Mouse (Mus musculus) 3T3-L1 (cell line): ENCODE data around the gene Rpl27.
"Not testable (repeated sequence)": the region's sequence is repeated elsewhere in the genome, so short reads cannot be mapped to it uniquely, and the experiment has no call there.

Source experiments
- DNase-seq: peaks from one replicate; pipeline ENCODE4 v3.0.0-alpha.2; 2015; ENCODE audit warnings: low read depth, low spot score

The Rpl27 gene

GRCm38 (mm10) chr11:101442127-101442693 is at the start of gene Rpl27:
Rpl27 (plus strand) TSS chr11:101442298.
- DNase-seq: peak; percentile 100

- DNase-seq: peak; percentile 90
Observed at GRCm38 (mm10) chr11:101395110-101395509, 47.0 kb upstream of the Rpl27 start.

- DNase-seq: peak; percentile 90
Observed at GRCm38 (mm10) chr11:101415306-101415705, 26.8 kb upstream of the Rpl27 start.

- peak; percentile 84 for DNase-seq
Observed at GRCm38 (mm10) chr11:101416433-101417100, 25.5 kb upstream of the Rpl27 start.

GRCm38 (mm10) chr11:101417101-101417855 is 24.8 kb upstream of the Rpl27 start, which contains the start of gene Aarsd1:
Aarsd1 (minus strand) TSS chr11:101417615.
- DNase-seq: peak; percentile 77

GRCm38 (mm10) chr11:101418991-101419390 is 23.1 kb upstream of the Rpl27 start:
- no peak for DNase-seq

- no peak for DNase-seq
Observed at GRCm38 (mm10) chr11:101419610-101420009, 22.5 kb upstream of the Rpl27 start.

- no peak for DNase-seq
Observed at GRCm38 (mm10) chr11:101420148-101420547, 21.9 kb upstream of the Rpl27 start.

- no peak for DNase-seq
Observed at GRCm38 (mm10) chr11:101424105-101424851, 17.8 kb upstream of the Rpl27 start, which contains the start of gene Gm27029. Gm27029 (minus strand) TSS chr11:101424796.

GRCm38 (mm10) chr11:101424925-101425813 is 16.9 kb upstream of the Rpl27 start, which contains the start of the genes Rundc1 and Ptges3l:
Rundc1 (plus strand) TSS chr11:101425085.
Ptges3l (minus strand) TSS chr11:101425333.
- peak; percentile 98 for DNase-seq

- no peak for DNase-seq
Observed at GRCm38 (mm10) chr11:101426165-101426564, 15.9 kb upstream of the Rpl27 start.

- no peak for DNase-seq
Observed at GRCm38 (mm10) chr11:101431327-101431726, 10.8 kb upstream of the Rpl27 start.

- DNase-seq: no peak
Observed at GRCm38 (mm10) chr11:101433396-101433795, 8.7 kb upstream of the Rpl27 start.

- no peak for DNase-seq
Observed at GRCm38 (mm10) chr11:101435831-101436230, 6.3 kb upstream of the Rpl27 start.

GRCm38 (mm10) chr11:101436916-101437315 is 5.2 kb upstream of the Rpl27 start:
- DNase-seq: no peak

- not testable (repeated sequence) for DNase-seq
Observed at GRCm38 (mm10) chr11:101438006-101438405, 4.1 kb upstream of the Rpl27 start.

GRCm38 (mm10) chr11:101441450-101442126 is 510 bp upstream of the Rpl27 start:
- not testable (repeated sequence) for DNase-seq

- DNase-seq: peak; percentile 42
Observed at GRCm38 (mm10) chr11:101442760-101443159, 662 bp downstream of the Rpl27 start.

GRCm38 (mm10) chr11:101446319-101446718 is 4.2 kb downstream of the Rpl27 start:
- peak; percentile 50 for DNase-seq

GRCm38 (mm10) chr11:101446860-101447259 is 4.8 kb downstream of the Rpl27 start:
- not testable (repeated sequence) for DNase-seq
